Mouse (Mus musculus): ENCODE results near the gene Gm14226.
A peak's percentile ranks its signal among the peaks of the same experiment; 100 is the strongest.
"Not testable (repeated sequence)": the region's sequence is repeated elsewhere in the genome, so short reads cannot be mapped to it uniquely, and the experiment has no call there.

Gm14226 gene

GRCm38 (mm10) chr2:155047452-155048178 lies 29.5 kb downstream of the Gm14226 start:
- no peak for DNase-seq (ENCODE audit: inconsistent age in 2 of 2, low spot score in 1 of 2)

- DNase-seq (ENCODE audit: inconsistent age in 2 of 2, low spot score in 1 of 2), result no peak
These were observed 32.0 kb downstream of the Gm14226 start for GRCm38 (mm10) chr2:155050108-155050503.

GRCm38 (mm10) chr2:155050504-155051236 lies 32.6 kb downstream of the Gm14226 start:
- peak; percentile 94 to 98 for DNase-seq (ENCODE audit: inconsistent age in 2 of 2, low spot score in 1 of 2)

- no peak for DNase-seq (ENCODE audit: inconsistent age in 2 of 2, low spot score in 1 of 2)
These were observed 33.7 kb downstream of the Gm14226 start for GRCm38 (mm10) chr2:155051622-155052351.

GRCm38 (mm10) chr2:155052681-155053080 lies 34.6 kb downstream of the Gm14226 start:
- peak; percentile 48 to 53 for DNase-seq (ENCODE audit: inconsistent age in 2 of 2, low spot score in 1 of 2)

- DNase-seq (ENCODE audit: inconsistent age in 2 of 2, low spot score in 1 of 2), result not testable (repeated sequence)
These were observed 35.4 kb downstream of the Gm14226 start for GRCm38 (mm10) chr2:155053512-155053911.

GRCm38 (mm10) chr2:155054672-155055071 lies 36.6 kb downstream of the Gm14226 start:
- DNase-seq (ENCODE audit: inconsistent age in 2 of 2, low spot score in 1 of 2), result no peak

GRCm38 (mm10) chr2:155056076-155056578 lies 38.1 kb downstream of the Gm14226 start:
- no peak for DNase-seq (ENCODE audit: inconsistent age in 2 of 2, low spot score in 1 of 2)

GRCm38 (mm10) chr2:155057361-155057760 lies 39.3 kb downstream of the Gm14226 start:
- no peak for DNase-seq (ENCODE audit: inconsistent age in 2 of 2, low spot score in 1 of 2)

GRCm38 (mm10) chr2:155071027-155071426 lies 53.0 kb downstream of the Gm14226 start:
- no peak for DNase-seq (ENCODE audit: inconsistent age in 2 of 2, low spot score in 1 of 2)

GRCm38 (mm10) chr2:155072353-155073145 lies 54.5 kb downstream of the Gm14226 start:
- DNase-seq (ENCODE audit: inconsistent age in 2 of 2, low spot score in 1 of 2), result no peak

- DNase-seq (ENCODE audit: inconsistent age in 2 of 2, low spot score in 1 of 2), result peak in 1 of 2 experiments; percentile 42
These were observed 55.3 kb downstream of the Gm14226 start for GRCm38 (mm10) chr2:155073347-155073746.

GRCm38 (mm10) chr2:155073978-155074765 lies 56.1 kb downstream of the Gm14226 start, which contains the start of gene Ahcy:
TSS of gene Ahcy (minus strand) at chr2:155074497.
- peak; percentile 93 to 99 for DNase-seq (ENCODE audit: inconsistent age in 2 of 2, low spot score in 1 of 2)

GRCm38 (mm10) chr2:155074766-155075330 lies 56.8 kb downstream of the Gm14226 start:
- DNase-seq (ENCODE audit: inconsistent age in 2 of 2, low spot score in 1 of 2), result no peak

GRCm38 (mm10) chr2:155075649-155076048 lies 57.6 kb downstream of the Gm14226 start:
- DNase-seq (ENCODE audit: inconsistent age in 2 of 2, low spot score in 1 of 2), result no peak
